Mouse (Mus musculus): ENCODE measurements around the gene Fcgrt. TPM values are rescaled to one million over a fixed set of nuclear protein-coding genes. Genes with fewer than 3 reads are reported as not detected.

Gene Fcgrt
- polyA plus RNA-seq, 1 experiment from 2014 or later, result 9.8 TPM

DNA sequence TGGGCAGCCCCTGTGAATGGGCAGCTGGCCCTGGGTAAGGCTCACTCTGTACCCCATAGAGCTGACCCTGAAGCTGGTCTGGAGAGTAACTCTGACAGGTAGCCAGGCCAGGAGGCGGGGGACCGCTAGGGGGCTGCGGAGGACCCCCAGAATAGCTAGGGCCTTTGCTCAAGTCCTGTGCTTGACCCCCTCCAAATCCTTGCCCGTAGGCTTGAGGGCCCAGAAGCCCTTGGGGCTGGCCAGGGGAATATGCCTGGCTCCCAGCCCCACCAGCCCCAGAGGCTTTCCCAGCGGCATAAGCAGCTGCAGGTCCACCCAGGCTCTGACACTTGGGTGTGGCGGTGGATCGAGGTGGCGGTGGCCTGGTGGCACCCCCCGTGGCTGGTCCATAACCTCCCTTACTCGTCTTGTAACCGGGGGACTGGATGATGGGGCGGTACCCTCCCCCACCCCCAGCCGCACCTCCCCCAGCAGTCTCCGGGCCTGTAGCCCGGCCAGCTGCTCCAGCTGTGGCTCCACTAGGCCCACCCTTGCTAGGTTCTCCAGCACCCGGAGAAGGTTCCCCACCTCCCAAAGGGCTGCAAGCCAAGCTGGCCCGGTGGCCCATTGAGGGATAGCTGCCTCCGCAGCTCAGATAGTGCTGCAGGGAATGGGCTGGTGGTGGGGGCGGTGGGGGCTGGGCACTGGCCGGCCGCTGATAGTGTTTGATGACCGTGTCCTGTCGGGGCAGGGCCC, 54.6 kb downstream of the Fcgrt start:
- no peak overlapping the region for H3K4me2 ChIP-seq (ENCODE audit: low read depth, severe bottlenecking)
- H3K27me3 ChIP-seq (ENCODE audit: control insufficient read depth, insufficient read depth, low read length), result no peaks in the 10 kb centered on the region
- H3K4me3 ChIP-seq (ENCODE audit: low read depth, low read length), result no peak overlapping the region
- 0 out of 2 replicates have a peak overlapping the region, but pooled peaks have one; percentile 21 for H3K27ac ChIP-seq (replicated peaks; ENCODE audit: low read depth, low read length)
- ATAC-seq (ENCODE audit: insufficient number of reproducible peaks, low FRiP score, low TSS enrichment, low read depth), result no peak
- WGBS, result 92% methylated on average over 23 of the region's 23 CpGs
- H3K9ac ChIP-seq (ENCODE audit: low read length), result no peak overlapping the region
- H3K9me3 ChIP-seq (ENCODE audit: control insufficient read depth, low read length), result no peaks in the 10 kb centered on the region
- H3K4me1 ChIP-seq (ENCODE audit: control insufficient read depth, insufficient read depth, low read length), result peaks cover 12% of the 10 kb centered on the region
- peaks cover 53% of the 10 kb centered on the region for H3K36me3 ChIP-seq (ENCODE audit: control insufficient read depth, insufficient read depth, low read length)
- no peak for DNase-seq (ENCODE audit: low spot score)

GRCm38 (mm10) chr7:45048001-45048890, 55.4 kb downstream of the Fcgrt start:
- 96% methylated on average over 38 of the region's 38 CpGs for WGBS
- Histone ChIP-seq H3K4me3 (ENCODE audit: low read depth, low read length) (no peak overlapping the region), H3K4me2 (ENCODE audit: low read depth, severe bottlenecking) (no peak overlapping the region), H3K27me3 (ENCODE audit: control insufficient read depth, insufficient read depth, low read length) (no peaks in the 10 kb centered on the region), H3K9me3 (ENCODE audit: control insufficient read depth, low read length) (no peaks in the 10 kb centered on the region), H3K36me3 (ENCODE audit: control insufficient read depth, insufficient read depth, low read length) (peaks cover 59% of the 10 kb centered on the region), H3K9ac (ENCODE audit: low read length) (no peak overlapping the region), H3K27ac (replicated peaks; ENCODE audit: low read depth, low read length) (0 out of 2 replicates have a peak overlapping the region, but pooled peaks have one; percentile 21), H3K4me1 (ENCODE audit: control insufficient read depth, insufficient read depth, low read length) (peaks cover 9% of the 10 kb centered on the region)
- no peak for DNase-seq (ENCODE audit: low spot score)
- no peak for ATAC-seq (ENCODE audit: insufficient number of reproducible peaks, low FRiP score, low TSS enrichment, low read depth)

DNA sequence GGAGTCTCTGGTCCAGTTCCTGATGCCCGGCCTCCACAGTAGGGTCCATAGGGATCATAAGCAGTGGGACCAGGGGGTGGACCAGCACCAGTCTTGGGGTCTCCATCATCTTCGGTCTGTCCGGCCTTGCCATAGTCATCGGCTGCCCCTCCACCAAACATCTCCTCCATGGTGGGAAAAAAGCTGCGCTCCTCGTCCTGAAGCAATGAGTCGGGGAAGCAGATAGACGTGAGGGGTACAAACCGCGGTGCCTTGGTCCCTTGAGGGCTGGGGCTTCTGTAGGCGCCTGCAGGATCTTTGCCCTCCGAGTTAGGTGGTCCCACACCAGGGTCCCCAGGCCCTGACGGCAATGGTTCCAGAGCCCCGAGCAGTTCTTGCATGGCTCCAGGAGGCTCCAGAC, 56.2 kb downstream of the Fcgrt start:
- H3K4me3 ChIP-seq (ENCODE audit: low read depth, low read length), result no peak overlapping the region
- ATAC-seq (ENCODE audit: insufficient number of reproducible peaks, low FRiP score, low TSS enrichment, low read depth) (no peak), DNase-seq (ENCODE audit: low spot score) (no peak)
- H3K36me3 ChIP-seq (ENCODE audit: control insufficient read depth, insufficient read depth, low read length), result peaks cover 66% of the 10 kb centered on the region
- no peaks in the 10 kb centered on the region for H3K9me3 ChIP-seq (ENCODE audit: control insufficient read depth, low read length)
- H3K4me1 ChIP-seq (ENCODE audit: control insufficient read depth, insufficient read depth, low read length), result peaks cover 9% of the 10 kb centered on the region
- no peak overlapping the region for H3K9ac ChIP-seq (ENCODE audit: low read length)
- 96% methylated on average over 14 of the region's 14 CpGs for WGBS
- H3K27ac ChIP-seq (replicated peaks; ENCODE audit: low read depth, low read length), result no peak overlapping the region
- H3K27me3 ChIP-seq (ENCODE audit: control insufficient read depth, insufficient read depth, low read length), result no peaks in the 10 kb centered on the region
- no peak overlapping the region for H3K4me2 ChIP-seq (ENCODE audit: low read depth, severe bottlenecking)

DNA sequence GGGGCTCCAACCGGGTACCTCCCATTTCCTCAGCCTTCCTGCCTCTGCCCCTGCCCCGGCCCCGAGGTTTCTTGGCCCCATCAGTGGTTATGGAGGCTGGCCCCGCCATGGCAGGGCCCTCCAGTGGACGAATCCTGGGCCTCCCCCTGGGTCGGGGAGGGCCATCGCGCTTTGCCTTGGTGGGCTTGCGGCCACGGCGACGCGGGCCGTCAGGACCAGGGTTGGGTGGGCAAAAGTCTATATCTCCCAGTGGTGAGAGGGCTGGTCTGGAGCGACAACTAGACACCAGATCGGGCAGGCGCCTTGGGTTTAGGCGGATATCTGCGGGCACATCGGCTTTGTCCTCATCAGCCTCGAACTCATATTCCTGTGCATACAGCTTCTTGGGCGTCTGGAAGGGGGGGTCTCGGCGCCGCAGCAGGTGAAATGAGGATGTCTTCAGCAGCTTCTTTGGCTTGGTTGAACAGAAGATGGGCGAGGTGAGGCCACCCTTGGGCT, 56.7 kb downstream of the Fcgrt start:
- WGBS, result 97% methylated on average over 26 of the region's 26 CpGs
- Histone ChIP-seq H3K27ac (replicated peaks; ENCODE audit: low read depth, low read length) (no peak overlapping the region), H3K9ac (ENCODE audit: low read length) (no peak overlapping the region), H3K4me2 (ENCODE audit: low read depth, severe bottlenecking) (no peak overlapping the region), H3K4me1 (ENCODE audit: control insufficient read depth, insufficient read depth, low read length) (peaks cover 9% of the 10 kb centered on the region), H3K4me3 (ENCODE audit: low read depth, low read length) (no peak overlapping the region), H3K9me3 (ENCODE audit: control insufficient read depth, low read length) (no peaks in the 10 kb centered on the region), H3K27me3 (ENCODE audit: control insufficient read depth, insufficient read depth, low read length) (no peaks in the 10 kb centered on the region), H3K36me3 (ENCODE audit: control insufficient read depth, insufficient read depth, low read length) (peaks cover 66% of the 10 kb centered on the region)
- no peak for DNase-seq (ENCODE audit: low spot score)
- no peak for ATAC-seq (ENCODE audit: insufficient number of reproducible peaks, low FRiP score, low TSS enrichment, low read depth)

- Histone ChIP-seq H3K4me2 (ENCODE audit: low read depth, severe bottlenecking) (no peak overlapping the region), H3K27ac (replicated peaks; ENCODE audit: low read depth, low read length) (no peak overlapping the region), H3K4me1 (ENCODE audit: control insufficient read depth, insufficient read depth, low read length) (peaks cover 2% of the 10 kb centered on the region; the same call in 1 of the 2 replicates), H3K9ac (ENCODE audit: low read length) (no peak overlapping the region), H3K4me3 (ENCODE audit: low read depth, low read length) (no peak overlapping the region), H3K9me3 (ENCODE audit: control insufficient read depth, low read length) (no peaks in the 10 kb centered on the region), H3K36me3 (ENCODE audit: control insufficient read depth, insufficient read depth, low read length) (peaks cover 73% of the 10 kb centered on the region), H3K27me3 (ENCODE audit: control insufficient read depth, insufficient read depth, low read length) (no peaks in the 10 kb centered on the region)
- ATAC-seq (ENCODE audit: insufficient number of reproducible peaks, low FRiP score, low TSS enrichment, low read depth) (no peak), DNase-seq (ENCODE audit: low spot score) (no peak)
- WGBS, result 95% methylated on average over 22 of the region's 22 CpGs
These were observed 57.9 kb downstream of the Fcgrt start for GRCm38 (mm10) chr7:45045741-45046140.

DNA sequence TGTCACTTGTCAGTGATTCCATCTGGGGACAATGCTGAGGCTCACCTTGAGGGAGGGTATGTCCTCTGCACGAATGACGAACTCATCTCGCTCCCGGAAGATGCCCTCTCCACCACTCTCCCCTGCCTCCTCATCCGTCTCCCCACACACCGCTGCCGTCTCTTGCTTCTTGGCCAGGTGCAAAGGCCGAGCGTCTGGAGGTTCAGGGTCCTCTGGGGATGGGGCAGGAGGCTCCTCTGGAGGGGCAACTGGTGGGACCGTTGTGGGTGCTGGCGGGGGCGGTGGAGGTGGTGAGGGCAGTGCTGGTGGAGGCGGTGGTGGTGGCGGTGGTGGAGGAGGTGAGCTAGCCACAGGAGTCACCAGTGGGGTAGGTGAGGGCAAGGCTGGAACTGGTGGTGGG, 60.3 kb downstream of the Fcgrt start:
- no peak overlapping the region for H3K4me3 ChIP-seq (ENCODE audit: low read depth, low read length)
- no peaks in the 10 kb centered on the region for H3K27me3 ChIP-seq (ENCODE audit: control insufficient read depth, insufficient read depth, low read length)
- WGBS, result 92% methylated on average over 14 of the region's 14 CpGs
- DNase-seq (ENCODE audit: low spot score), result no peak
- 0 out of 2 replicates have a peak, but pooled peaks cover 2% of the 10 kb centered on the region for H3K4me1 ChIP-seq (ENCODE audit: control insufficient read depth, insufficient read depth, low read length)
- no peak for ATAC-seq (ENCODE audit: insufficient number of reproducible peaks, low FRiP score, low TSS enrichment, low read depth)
- H3K9me3 ChIP-seq (ENCODE audit: control insufficient read depth, low read length), result no peaks in the 10 kb centered on the region
- H3K4me2 ChIP-seq (ENCODE audit: low read depth, severe bottlenecking), result no peak overlapping the region
- H3K27ac ChIP-seq (replicated peaks; ENCODE audit: low read depth, low read length), result no peak overlapping the region
- H3K9ac ChIP-seq (ENCODE audit: low read length), result no peak overlapping the region
- H3K36me3 ChIP-seq (ENCODE audit: control insufficient read depth, insufficient read depth, low read length), result peaks cover 72% of the 10 kb centered on the region

MicroRNAs encoded within 50 kb of the gene (microRNA counts, 519-probe panel; counts per million panel counts)
- microRNA mmu-miR-150, result 1,612 counts per million, percentile 10 among the panel's probes with 10 or more counts

Small RNA genes lying within 50 kb of the gene (microRNA-seq; reads per million reads assigned to microRNA genes)
- gene Mir150, result 5.5 reads per million, percentile 12 among the genes with 10 or more reads in this experiment
- gene Mir5121, result 16.8 reads per million, percentile 27 among the genes with 10 or more reads in this experiment

Other genes with a start within 250 kb of the Fcgrt start
- 31.0 and 31.2 TPM in 2 replicates for gene Pnkp, start 246.7 kb downstream of the Fcgrt start, polyA plus RNA-seq (2014; fragmentation: Nextera tagmentation; extraction: Ambion mirVana)
- gene Ptov1, start 234.1 kb downstream of the Fcgrt start, polyA plus RNA-seq (2014; fragmentation: Nextera tagmentation; extraction: Ambion mirVana), result 410 and 427 TPM in 2 replicates
- gene Med25, start 211.1 kb downstream of the Fcgrt start, polyA plus RNA-seq (2014; fragmentation: Nextera tagmentation; extraction: Ambion mirVana), result 79.2 and 80.5 TPM in 2 replicates
- gene Fuz, start 207.8 kb downstream of the Fcgrt start, polyA plus RNA-seq (2014; fragmentation: Nextera tagmentation; extraction: Ambion mirVana), result 14.8 and 16.0 TPM in 2 replicates
- gene Ap2a1, start 174.4 kb downstream of the Fcgrt start, polyA plus RNA-seq (2014; fragmentation: Nextera tagmentation; extraction: Ambion mirVana), result 77.0 and 78.8 TPM in 2 replicates
- gene Tsks, start 160.6 kb downstream of the Fcgrt start, polyA plus RNA-seq (2014; fragmentation: Nextera tagmentation; extraction: Ambion mirVana), result 0.13 TPM in 1 of 2 replicates, not detected in the other
- gene Cpt1c, start 129.0 kb downstream of the Fcgrt start, polyA plus RNA-seq (2014; fragmentation: Nextera tagmentation; extraction: Ambion mirVana), result 17.5 and 22.1 TPM in 2 replicates
- 332 and 334 TPM in 2 replicates for gene Prmt1, start 117.3 kb downstream of the Fcgrt start, polyA plus RNA-seq (2014; fragmentation: Nextera tagmentation; extraction: Ambion mirVana)
- gene Irf3, start 106.2 kb downstream of the Fcgrt start, polyA plus RNA-seq (2014; fragmentation: Nextera tagmentation; extraction: Ambion mirVana), result 73.9 and 83.5 TPM in 2 replicates
- 91.7 and 91.9 TPM in 2 replicates for gene Bcl2l12, start 105.1 kb downstream of the Fcgrt start, polyA plus RNA-seq (2014; fragmentation: Nextera tagmentation; extraction: Ambion mirVana)
- gene Scaf1, start 87.5 kb downstream of the Fcgrt start, polyA plus RNA-seq (2014; fragmentation: Nextera tagmentation; extraction: Ambion mirVana), result 52.0 and 60.3 TPM in 2 replicates
- 20.8 and 21.0 TPM in 2 replicates for gene Rras, start 85.9 kb downstream of the Fcgrt start, polyA plus RNA-seq (2014; fragmentation: Nextera tagmentation; extraction: Ambion mirVana)
- gene Prr12, start 51.0 kb downstream of the Fcgrt start, polyA plus RNA-seq (2014; fragmentation: Nextera tagmentation; extraction: Ambion mirVana), result 18.5 and 20.0 TPM in 2 replicates
- gene Nosip, start 41.4 kb downstream of the Fcgrt start, polyA plus RNA-seq (2014; fragmentation: Nextera tagmentation; extraction: Ambion mirVana), result 70.2 and 73.9 TPM in 2 replicates
- gene Prrg2, start 41.2 kb downstream of the Fcgrt start, polyA plus RNA-seq (2014; fragmentation: Nextera tagmentation; extraction: Ambion mirVana), result 22.1 and 24.6 TPM in 2 replicates
- gene Rcn3, start 11.6 kb downstream of the Fcgrt start, polyA plus RNA-seq (2014; fragmentation: Nextera tagmentation; extraction: Ambion mirVana), result 220 and 245 TPM in 2 replicates
- gene Rps11, start 20.6 kb upstream of the Fcgrt start, polyA plus RNA-seq (2014; fragmentation: Nextera tagmentation; extraction: Ambion mirVana), result 1,759 and 1,785 TPM in 2 replicates
- 1,469 and 1,490 TPM in 2 replicates for gene Rpl13a, start 24.9 kb upstream of the Fcgrt start, polyA plus RNA-seq (2014; fragmentation: Nextera tagmentation; extraction: Ambion mirVana)
- 0.45 TPM in 1 of 2 replicates, not detected in the other for gene Gm45713, start 32.4 kb upstream of the Fcgrt start, polyA plus RNA-seq (2014; fragmentation: Nextera tagmentation; extraction: Ambion mirVana)
- 0.33 and 0.44 TPM in 2 replicates for gene Flt3l, start 32.6 kb upstream of the Fcgrt start, polyA plus RNA-seq (2014; fragmentation: Nextera tagmentation; extraction: Ambion mirVana)
- gene Pih1d1, start 50.5 kb upstream of the Fcgrt start, polyA plus RNA-seq (2014; fragmentation: Nextera tagmentation; extraction: Ambion mirVana), result 106 and 108 TPM in 2 replicates
- 37.2 and 38.7 TPM in 2 replicates for gene Aldh16a1, start 50.7 kb upstream of the Fcgrt start, polyA plus RNA-seq (2014; fragmentation: Nextera tagmentation; extraction: Ambion mirVana)
- gene Slc17a7, start 60.1 kb upstream of the Fcgrt start, polyA plus RNA-seq (2014; fragmentation: Nextera tagmentation; extraction: Ambion mirVana), result 0.11 TPM in 1 of 2 replicates, not detected in the other
- not detected in 2 replicates for gene Gfy, start 75.7 kb upstream of the Fcgrt start, polyA plus RNA-seq (2014; fragmentation: Nextera tagmentation; extraction: Ambion mirVana)
- gene Pth2, start 77.1 kb upstream of the Fcgrt start, polyA plus RNA-seq (2014; fragmentation: Nextera tagmentation; extraction: Ambion mirVana), result not detected in 2 replicates
- gene Ccdc155, start 101.0 kb upstream of the Fcgrt start, polyA plus RNA-seq (2014; fragmentation: Nextera tagmentation; extraction: Ambion mirVana), result 0.41 and 0.51 TPM in 2 replicates
- gene Dkkl1, start 108.3 kb upstream of the Fcgrt start, polyA plus RNA-seq (2014; fragmentation: Nextera tagmentation; extraction: Ambion mirVana), result 0.51 and 0.60 TPM in 2 replicates
- 378 and 385 TPM in 2 replicates for gene Tead2, start 111.9 kb upstream of the Fcgrt start, polyA plus RNA-seq (2014; fragmentation: Nextera tagmentation; extraction: Ambion mirVana)
- gene Cd37, start 135.3 kb upstream of the Fcgrt start, polyA plus RNA-seq (2014; fragmentation: Nextera tagmentation; extraction: Ambion mirVana), result 0.82 and 1.6 TPM in 2 replicates
- 0.20 and 0.36 TPM in 2 replicates for gene Slc6a16, start 137.2 kb upstream of the Fcgrt start, polyA plus RNA-seq (2014; fragmentation: Nextera tagmentation; extraction: Ambion mirVana)
- gene Slc6a21, start 173.7 kb upstream of the Fcgrt start, polyA plus RNA-seq (2014; fragmentation: Nextera tagmentation; extraction: Ambion mirVana), result not detected in 2 replicates
- 6.7 and 8.9 TPM in 2 replicates for gene Trpm4, start 229.9 kb upstream of the Fcgrt start, polyA plus RNA-seq (2014; fragmentation: Nextera tagmentation; extraction: Ambion mirVana)
- 0.52 and 0.83 TPM in 2 replicates for gene Hrc, start 231.4 kb upstream of the Fcgrt start, polyA plus RNA-seq (2014; fragmentation: Nextera tagmentation; extraction: Ambion mirVana)